Mouse (Mus musculus) C2C12 (cell line): ENCODE data around the gene Dcbld1. TPM values are rescaled to one million over a fixed set of nuclear protein-coding genes. Genes with fewer than 3 reads are reported as not detected.

ENCODE experiments used
- H3K27me3 ChIP-seq: one replicate; pipeline ENCODE4 v1.6.1; 2011; ENCODE audit not compliant: control insufficient read depth, insufficient read depth, insufficient read length
- H3K36me3 ChIP-seq: one replicate; pipeline ENCODE4 v1.6.1; 2011; ENCODE audit not compliant: control insufficient read depth, insufficient read depth
- H3K4me3 ChIP-seq: one replicate; pipeline ENCODE4 v1.5.1; 2011; ENCODE audit warnings: mild to moderate bottlenecking, control low read depth; ENCODE audit not compliant: poor library complexity, insufficient read depth, severe bottlenecking
- H3K79me2 ChIP-seq: one replicate; pipeline ENCODE4 v1.6.1; 2011; ENCODE audit not compliant: control insufficient read depth, insufficient read depth
- H3K79me3 ChIP-seq: one replicate; pipeline ENCODE4 v1.6.1; 2011; ENCODE audit warnings: low read depth, control low read depth
- H3ac ChIP-seq: one replicate; pipeline ENCODE3; 2011; ENCODE audit warnings: low read depth; ENCODE audit not compliant: control insufficient read depth, insufficient read length
- CEBPB ChIP-seq: IDR thresholded peaks from one replicate; pipeline ENCODE4 v1.6.1; 2011; ENCODE audit warnings: low read depth, mild to moderate bottlenecking, control low read depth, moderate library complexity
- CTCF ChIP-seq: IDR thresholded peaks from one replicate; pipeline ENCODE4 v1.5.1; 2011; ENCODE audit not compliant: control insufficient read depth, insufficient read depth, insufficient read length
- FOSL1 ChIP-seq: IDR thresholded peaks from one replicate; pipeline ENCODE4 v1.8.0; 2011; ENCODE audit warnings: mild to moderate bottlenecking, low read length; ENCODE audit not compliant: poor library complexity, insufficient read depth, severe bottlenecking
- MAX ChIP-seq: IDR thresholded peaks from one replicate; pipeline ENCODE4 v1.6.1; 2011; ENCODE audit warnings: mild to moderate bottlenecking, control low read depth
- MYOD1 ChIP-seq: IDR thresholded peaks from one replicate; pipeline ENCODE4 v1.6.1; 2011; ENCODE audit warnings: low read depth; ENCODE audit not compliant: control insufficient read depth, insufficient read length
- MYOG ChIP-seq: IDR thresholded peaks from one replicate; pipeline ENCODE4 v1.6.1; 2011; ENCODE audit not compliant: control insufficient read depth, insufficient read length; ENCODE audit errors: extremely low read depth
- USF1 ChIP-seq: IDR thresholded peaks from one replicate; pipeline ENCODE4 v1.6.1; 2011; ENCODE audit warnings: low read depth, mild to moderate bottlenecking, control low read depth, moderate library complexity
- polyA plus RNA-seq: library from polyadenylated mRNA; unstranded; fragments of >200 nt; fragmentation: generic; extraction: Trizol; gene quantifications from one replicate; pipeline ENCODE4 v1.2.1, GENCODE M21; 2012; ENCODE audit warnings: missing spikeins

The Dcbld1 gene
- polyA plus RNA-seq, 1 experiment, result 5.6 TPM

DNA sequence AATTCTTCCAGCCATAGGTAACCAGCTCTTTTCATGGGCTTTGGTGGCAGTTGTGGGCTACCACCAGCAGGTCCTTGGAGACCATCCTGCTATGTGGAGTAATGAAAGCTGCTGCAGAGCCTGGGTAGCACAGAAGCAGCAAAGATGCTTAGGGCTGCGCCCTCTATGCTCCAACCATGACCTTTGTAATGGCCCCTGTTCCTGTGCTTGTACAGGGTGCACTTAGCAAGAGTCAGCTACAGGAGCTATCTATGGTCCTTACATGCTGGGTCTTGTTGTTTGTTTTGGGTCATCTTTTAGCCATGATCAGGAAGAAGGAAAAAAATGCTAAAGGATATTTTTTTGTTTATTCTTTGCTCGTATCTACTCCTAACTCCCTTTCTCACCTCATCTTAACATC, 24.3 kb downstream of the Dcbld1 start:
- Histone ChIP-seq H3K79me2 (peaks cover 4% of the 10 kb centered on the region), H3K36me3 (no peaks in the 10 kb centered on the region), H3K79me3 (peaks cover 2% of the 10 kb centered on the region), H3ac (no peak overlapping the region), H3K4me3 (no peak overlapping the region), H3K27me3 (no peaks in the 10 kb centered on the region)
- TF ChIP-seq FOSL1 (no peak), CTCF (no peak), USF1 (no peak), MYOG (no peak), MYOD1 (no peak)

DNA sequence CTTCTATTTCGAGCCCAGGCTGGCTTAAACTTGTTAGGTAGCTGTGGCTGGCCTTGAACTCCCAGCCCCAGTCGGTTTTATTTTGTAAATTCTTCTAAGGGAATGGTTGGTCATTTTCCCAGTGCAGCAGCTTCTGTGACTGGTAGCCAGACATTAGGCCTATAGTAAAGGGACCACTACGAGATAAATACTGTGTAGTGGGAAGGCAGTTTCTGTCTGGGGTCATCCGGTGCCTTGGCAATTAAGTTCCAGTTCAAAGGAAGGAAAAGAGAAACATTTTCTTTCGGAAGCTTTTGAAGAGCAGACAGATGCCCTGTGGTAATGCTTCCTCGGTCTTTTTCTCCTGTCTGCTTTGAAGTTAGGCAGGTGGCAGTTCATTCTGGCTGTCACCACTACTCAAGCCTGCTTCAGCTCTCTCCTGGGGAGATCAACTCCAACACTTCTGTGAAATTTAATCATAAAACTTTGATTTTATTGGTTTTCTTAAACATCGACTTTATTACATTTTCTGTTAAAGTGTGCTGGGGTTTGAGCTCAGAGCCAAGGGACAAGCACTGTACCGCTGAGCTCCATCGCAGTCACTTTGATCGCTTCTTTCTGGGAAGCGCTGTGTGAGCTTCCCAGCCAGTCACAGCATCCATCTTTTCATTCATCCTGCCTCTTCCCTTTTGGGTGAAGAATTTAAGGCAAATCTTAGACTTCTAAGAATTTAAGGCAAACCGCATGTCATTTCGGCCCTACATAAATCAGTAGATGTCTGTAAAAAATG, 24.9 kb downstream of the Dcbld1 start:
- Histone ChIP-seq H3ac (no peak overlapping the region), H3K27me3 (no peaks in the 10 kb centered on the region), H3K79me2 (peaks cover 3% of the 10 kb centered on the region), H3K36me3 (no peaks in the 10 kb centered on the region), H3K79me3 (peaks cover 2% of the 10 kb centered on the region), H3K4me3 (no peak overlapping the region)
- TF ChIP-seq CEBPB (no peak), MYOD1 (no peak), FOSL1 (no peak), MAX (no peak), MYOG (no peak), USF1 (no peak), CTCF (no peak)

DNA sequence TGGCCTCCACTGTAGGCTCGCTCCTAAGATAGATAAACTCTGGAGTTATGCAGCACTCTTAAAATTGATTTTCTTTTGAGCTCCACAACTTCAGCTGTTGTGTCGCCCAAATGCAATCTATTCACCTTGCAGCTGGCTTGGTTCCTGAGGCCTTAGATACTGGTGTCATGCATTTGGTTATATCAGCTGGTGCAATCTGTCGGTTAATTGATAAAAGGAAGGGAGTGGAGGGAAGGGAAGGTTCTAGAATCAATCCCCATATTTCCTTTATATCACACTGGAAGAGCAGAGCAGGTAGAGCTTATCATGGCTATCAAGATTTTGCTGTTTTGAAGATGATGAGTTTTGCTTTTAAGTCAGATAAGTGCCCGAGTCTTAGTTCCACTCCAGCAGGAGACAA, 26.8 kb downstream of the Dcbld1 start:
- Histone ChIP-seq H3K4me3 (no peak overlapping the region), H3K79me3 (peaks cover 2% of the 10 kb centered on the region), H3K27me3 (no peaks in the 10 kb centered on the region), H3K36me3 (no peaks in the 10 kb centered on the region), H3ac (no peak overlapping the region), H3K79me2 (no peaks in the 10 kb centered on the region)
- no peak for TF ChIP-seq MYOD1
- TF ChIP-seq FOSL1, result no peak
- no peak for TF ChIP-seq MYOG
- no peak for TF ChIP-seq MAX
- no peak for TF ChIP-seq USF1

DNA sequence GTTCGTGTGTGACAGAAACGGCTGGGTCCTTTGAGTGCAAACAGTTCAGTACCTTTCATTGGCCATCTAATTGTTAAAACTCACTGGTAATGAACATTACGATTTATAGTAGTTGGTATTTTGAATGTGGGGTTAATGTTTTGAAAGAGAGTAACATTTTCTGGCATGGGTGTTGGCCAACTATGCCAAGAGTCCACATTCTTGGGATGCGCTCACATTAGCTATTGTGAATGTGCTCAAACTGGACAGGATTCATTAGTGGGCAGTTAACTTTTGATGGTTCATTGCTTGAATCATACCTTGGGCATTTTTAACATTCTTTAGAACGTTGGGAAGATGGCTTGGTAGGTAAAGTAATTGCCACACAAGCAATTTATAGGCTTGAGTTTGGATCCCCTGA, 30.7 kb downstream of the Dcbld1 start:
- no peak for TF ChIP-seq MYOG
- TF ChIP-seq CEBPB, result no peak
- no peak for TF ChIP-seq MAX
- no peak for TF ChIP-seq CTCF
- TF ChIP-seq MYOD1, result no peak
- TF ChIP-seq FOSL1, result no peak
- TF ChIP-seq USF1, result no peak
- Histone ChIP-seq H3K27me3 (no peaks in the 10 kb centered on the region), H3K79me3 (peaks cover 2% of the 10 kb centered on the region), H3K4me3 (no peak overlapping the region), H3ac (no peak overlapping the region), H3K79me2 (no peaks in the 10 kb centered on the region), H3K36me3 (no peaks in the 10 kb centered on the region)

DNA sequence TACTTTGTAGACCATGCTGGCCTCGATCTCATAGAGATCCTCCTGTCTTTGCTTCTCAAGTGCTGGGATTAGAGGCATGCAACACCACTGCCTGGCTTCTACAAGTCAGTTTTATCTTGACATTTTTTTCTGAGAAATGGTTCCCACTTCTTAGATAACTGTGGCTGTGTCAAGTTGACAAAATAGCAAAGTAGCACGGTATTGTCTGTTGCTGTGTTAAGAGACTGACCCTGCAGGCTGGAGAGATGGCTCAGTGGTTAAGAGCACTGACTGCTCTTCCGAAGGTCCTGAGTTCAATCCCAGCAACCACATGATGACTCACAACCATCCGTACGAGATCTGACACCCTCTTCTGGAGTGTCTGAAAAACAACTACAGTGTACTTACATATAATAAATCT, 35.5 kb downstream of the Dcbld1 start:
- no peaks in the 10 kb centered on the region for H3K27me3 ChIP-seq
- H3K4me3 ChIP-seq, result no peak overlapping the region
- H3ac ChIP-seq, result no peak overlapping the region
- H3K79me3 ChIP-seq, result no peaks in the 10 kb centered on the region
- H3K36me3 ChIP-seq, result no peaks in the 10 kb centered on the region
- H3K79me2 ChIP-seq, result no peaks in the 10 kb centered on the region
- no peak for TF ChIP-seq MYOD1
- TF ChIP-seq FOSL1, result no peak
- no peak for TF ChIP-seq CEBPB
- TF ChIP-seq USF1, result no peak
- no peak for TF ChIP-seq MAX
- TF ChIP-seq CTCF, result no peak
- TF ChIP-seq MYOG, result no peak

DNA sequence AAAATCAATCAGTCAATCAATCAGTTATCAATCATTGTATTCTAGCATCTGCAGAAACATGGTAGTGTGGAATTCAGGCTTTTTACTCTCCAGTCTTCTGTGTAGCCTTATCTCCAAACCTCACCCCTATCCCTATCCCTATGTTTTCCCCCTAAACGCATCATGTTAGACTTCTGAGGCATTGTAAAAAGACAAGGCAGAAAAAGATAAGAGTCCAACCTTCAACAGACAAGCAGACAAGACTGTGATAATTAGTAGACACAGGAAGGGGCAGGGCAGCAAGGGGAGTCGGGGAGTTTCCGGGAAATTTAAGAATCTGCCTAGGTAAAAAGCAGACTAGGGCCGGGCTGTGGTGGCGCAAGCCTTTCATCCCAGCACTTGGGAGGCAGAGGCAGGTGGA, 38.0 kb downstream of the Dcbld1 start:
- no peaks in the 10 kb centered on the region for H3K36me3 ChIP-seq
- H3K27me3 ChIP-seq, result no peaks in the 10 kb centered on the region
- H3K79me3 ChIP-seq, result no peaks in the 10 kb centered on the region
- H3K4me3 ChIP-seq, result no peak overlapping the region
- H3ac ChIP-seq, result no peak overlapping the region
- TF ChIP-seq MAX (no peak), CTCF (no peak), FOSL1 (no peak), USF1 (no peak), MYOD1 (no peak), MYOG (no peak), CEBPB (no peak)
- no peaks in the 10 kb centered on the region for H3K79me2 ChIP-seq
